Mouse (Mus musculus) induced T-regulatory cell, adult 2 months (primary cell): ENCODE data around the gene Atoh7.
A peak's percentile ranks its signal among the peaks of the same experiment; 100 is the strongest.
"Not testable (repeated sequence)": the region's sequence is repeated elsewhere in the genome, so short reads cannot be mapped to it uniquely, and the experiment has no call there.

Source experiments
- DNase-seq: peaks from one replicate; pipeline ENCODE4 v3.0.0-alpha.2; 2012; ENCODE audit warnings: low read depth

The Atoh7 gene

DNA sequence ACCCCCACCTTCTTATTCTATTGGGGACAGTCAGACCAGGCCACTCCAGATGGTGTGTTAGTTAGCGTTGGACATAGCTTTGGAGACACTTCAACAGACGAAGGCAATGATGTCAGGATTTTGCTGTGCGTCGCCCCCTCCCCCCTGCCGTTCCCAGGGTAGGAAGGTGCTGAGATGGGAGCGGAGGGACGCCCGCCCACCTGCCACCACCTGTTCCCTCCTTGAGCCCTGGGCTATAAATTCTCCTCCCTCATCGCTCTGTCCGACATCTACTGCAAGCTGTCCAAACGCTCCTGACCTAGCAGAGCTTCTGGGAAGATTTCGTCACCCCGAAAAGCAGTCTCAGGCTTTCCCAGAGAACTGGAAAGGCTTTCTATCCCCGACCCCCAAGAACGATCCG lies at the start of gene Atoh7:
Gene Atoh7 (plus strand): TSS at position 131 of the 400 bp plus-strand sequence.
- DNase-seq = no peak

DNA sequence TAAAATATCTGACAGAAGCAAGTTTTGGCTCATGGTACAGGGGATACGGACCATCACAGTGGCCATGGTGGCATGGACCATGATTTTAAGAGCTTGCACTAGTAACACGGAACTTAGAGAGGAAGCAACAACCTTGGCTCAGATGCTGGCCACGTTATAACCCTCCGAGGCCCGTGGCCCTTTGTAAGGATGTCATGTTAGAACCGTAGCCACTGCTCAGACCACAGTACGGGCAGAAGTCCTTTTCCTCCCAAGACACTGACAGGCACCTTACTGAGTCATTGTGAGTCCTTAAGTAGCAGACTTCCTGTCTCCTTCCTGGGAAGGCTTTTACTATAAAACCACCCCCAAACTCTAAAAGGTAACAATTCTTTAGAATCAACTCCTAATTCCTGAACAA lies 48.2 kb upstream of the Atoh7 start:
- no peak for DNase-seq

DNA sequence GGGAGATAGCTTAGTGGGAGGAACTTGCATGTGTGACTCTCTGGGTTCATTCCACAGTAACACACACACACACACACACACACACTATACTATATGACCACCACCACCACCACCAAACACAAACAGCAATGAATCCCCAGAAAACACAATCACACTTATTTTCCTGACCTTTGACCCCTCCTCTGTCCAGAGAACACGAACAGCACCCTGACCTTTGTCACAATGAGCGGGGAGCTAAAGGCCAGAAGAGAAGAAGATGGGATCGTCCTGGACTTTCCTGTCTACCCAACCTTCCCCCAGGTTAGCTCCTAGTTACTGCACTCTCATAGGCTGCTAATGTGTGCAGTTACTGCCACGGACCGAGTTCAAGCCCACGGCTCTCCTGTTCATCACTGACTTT lies 47.4 kb upstream of the Atoh7 start:
- DNase-seq = no peak

DNA sequence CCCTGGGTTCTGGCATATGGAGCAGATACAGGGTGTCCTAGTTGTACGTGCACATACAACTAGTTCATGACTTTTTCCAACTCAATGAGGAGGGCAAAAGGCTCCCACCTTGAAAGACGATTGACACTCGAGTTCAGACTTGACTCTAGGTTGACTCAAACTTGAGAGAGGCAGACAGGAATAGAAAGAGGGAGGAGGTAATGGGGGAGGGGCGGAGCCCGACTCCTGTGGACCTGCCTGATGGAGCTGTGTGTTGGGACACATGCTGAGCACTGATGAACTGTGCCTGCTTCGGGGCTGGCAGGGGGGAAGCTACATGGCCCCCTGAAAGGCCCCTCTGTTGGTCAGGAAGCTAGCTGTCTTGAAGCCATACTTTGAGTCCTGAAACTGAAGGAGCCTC lies 46.4 kb upstream of the Atoh7 start:
- no peak for DNase-seq

DNA sequence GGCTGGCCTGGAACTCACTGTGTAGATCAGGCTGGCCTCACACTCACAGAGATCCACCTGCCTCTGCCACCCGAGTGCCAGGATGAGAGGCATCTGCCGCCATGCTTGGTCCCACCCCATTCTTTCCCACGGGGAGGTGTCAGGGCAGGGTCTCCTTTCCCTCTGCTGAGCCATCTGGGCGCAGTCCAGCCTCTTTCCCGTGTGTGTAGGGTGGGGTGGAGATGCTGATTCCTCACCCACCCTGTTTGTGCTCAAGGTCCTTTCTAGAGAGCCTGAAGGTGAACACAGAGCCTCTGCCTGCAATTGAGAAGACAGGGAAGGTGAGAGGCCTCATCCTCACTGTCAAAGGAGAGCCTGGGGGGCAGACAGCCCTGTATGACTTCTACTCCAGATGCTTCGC lies 45.4 kb upstream of the Atoh7 start:
- DNase-seq = not testable (repeated sequence)

DNA sequence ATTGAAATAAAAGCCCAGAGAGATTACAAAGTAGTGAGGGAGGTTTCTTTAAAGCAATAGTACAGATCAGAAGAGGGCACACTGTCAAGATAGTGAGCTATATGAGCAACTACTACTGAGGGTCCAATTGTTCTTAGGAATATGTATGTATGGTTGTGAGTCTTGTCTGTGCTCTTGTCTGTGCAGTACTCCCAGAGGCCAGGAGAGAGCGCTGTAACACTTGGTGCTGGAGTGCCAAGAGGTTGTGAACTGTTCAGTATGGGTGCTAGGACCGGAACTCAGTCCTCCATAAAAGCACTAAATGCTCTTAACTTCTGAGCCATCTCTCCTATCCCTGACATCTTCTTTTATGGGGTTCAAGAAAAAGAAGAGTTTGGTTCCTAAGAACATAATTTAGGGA lies 44.9 kb upstream of the Atoh7 start:
- peak; percentile 32 for DNase-seq

DNA sequence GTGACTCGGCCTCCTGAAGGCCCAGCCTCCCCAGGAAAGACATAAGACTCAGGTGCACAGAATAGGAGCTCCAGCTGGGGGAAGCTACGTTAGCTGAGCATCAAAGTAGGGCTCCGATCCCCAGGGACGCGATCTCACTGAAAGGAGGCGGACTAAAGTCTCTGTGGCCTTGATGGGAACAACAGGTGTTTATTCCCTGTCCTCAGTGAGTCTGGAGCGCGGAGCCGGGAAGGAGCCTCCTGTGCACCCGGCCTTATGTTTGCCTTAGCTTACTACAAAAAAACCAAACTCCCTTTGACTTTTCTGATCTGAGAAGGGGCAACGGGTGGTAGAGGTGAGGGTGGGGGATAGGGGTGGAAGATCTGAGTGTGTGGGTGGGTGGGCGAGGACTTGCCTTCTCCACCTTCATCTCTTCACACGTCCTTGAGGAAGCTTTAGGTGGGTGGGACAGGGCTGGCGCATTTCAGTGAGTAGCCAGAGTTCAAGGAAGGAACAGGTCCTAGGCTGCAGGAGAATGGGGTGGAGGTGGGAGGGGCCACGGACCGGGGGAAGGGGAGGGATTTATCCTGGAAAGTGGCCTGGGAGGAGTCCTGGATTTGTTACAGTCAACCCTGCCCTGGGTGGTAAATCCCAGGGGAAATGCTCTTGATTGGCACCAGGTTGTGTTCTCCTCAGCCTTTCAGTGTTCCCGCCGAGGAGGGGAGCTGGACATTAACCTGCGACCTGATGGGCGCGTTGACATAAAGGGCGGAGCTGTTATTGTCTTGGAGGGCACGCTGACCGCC lies 42.3 kb upstream of the Atoh7 start:
- DNase-seq = no peak

DNA sequence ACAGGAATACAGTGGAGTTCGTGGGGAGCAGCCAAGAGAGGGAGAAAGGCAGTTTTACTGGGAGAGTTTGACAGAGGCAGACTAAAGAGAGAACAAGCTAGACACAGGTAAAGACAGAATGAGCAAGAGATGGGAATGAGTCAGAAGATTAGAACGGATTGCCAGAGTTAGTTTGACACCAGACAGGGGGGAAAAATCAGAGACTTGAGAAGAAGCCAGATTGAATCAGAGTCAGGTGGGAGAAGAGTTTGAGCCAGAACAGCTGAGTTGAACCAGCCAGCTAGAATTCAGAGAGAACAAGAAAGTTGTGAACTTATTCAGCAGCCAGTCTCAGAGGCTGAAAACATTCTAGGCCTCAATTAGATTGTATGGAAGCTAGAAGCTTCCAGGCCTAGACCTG lies 39.6 kb upstream of the Atoh7 start, which contains the start of gene Pbld1:
Gene Pbld1 (plus strand): TSS at position 301 of the 400 bp plus-strand sequence.
- no peak for DNase-seq

DNA sequence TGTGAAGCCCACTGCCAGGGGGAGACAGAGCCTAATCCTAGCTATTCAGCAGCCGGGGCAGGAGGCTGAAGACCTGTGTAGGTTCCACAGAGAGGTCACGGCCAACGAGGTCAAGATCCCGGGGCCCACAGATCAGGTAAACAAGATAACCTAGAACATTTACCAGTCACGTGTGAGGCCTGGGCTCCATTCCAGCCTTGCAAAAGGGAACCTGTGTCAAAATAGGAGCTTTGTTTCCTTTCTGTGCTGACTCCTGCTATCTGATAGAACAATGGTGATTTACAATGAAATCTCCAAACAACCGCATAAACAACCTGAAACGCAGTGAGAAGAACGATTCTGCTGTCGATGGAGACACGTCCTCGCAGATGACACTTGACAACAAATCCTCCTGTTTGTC lies 39.0 kb upstream of the Atoh7 start:
- DNase-seq = no peak

DNA sequence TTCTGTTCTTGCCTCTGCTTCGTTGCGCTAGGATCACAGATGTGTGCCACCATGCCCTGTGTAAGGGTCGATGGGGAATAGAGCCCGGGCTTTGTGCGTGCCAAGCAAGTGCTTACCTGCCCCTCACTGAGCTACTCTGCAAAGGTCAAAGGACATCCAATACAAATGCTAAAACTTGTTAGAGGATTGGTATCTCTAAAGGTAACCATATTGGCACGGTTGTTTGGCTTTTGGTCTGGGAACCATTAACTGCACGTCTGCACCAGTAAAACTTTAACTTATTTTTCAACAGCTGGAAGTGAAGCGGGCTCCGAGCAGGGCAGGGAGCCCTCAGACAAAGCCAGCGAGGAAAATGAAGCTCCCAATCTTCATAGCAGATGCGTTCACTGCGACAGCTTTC lies 38.2 kb upstream of the Atoh7 start:
- DNase-seq = no peak

DNA sequence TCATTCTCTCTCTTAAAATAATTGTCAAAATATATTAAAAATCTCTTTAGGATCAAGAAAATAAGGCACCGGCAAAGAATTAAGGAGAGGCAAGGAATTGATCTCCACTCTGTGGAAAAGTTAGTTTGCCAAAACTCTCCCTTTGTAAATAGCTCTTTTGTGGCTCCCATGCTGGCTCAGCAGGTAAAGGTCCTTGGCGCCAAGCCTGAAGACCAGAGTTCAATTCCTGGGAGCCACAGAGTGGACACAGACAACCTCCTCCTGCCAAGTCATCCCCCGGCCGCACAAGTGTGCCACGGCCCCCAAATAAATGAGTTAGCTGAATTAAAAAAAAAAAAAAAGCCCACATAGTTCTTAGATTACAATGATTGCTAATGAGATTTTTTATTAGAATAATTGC lies 36.8 kb upstream of the Atoh7 start:
- no peak for DNase-seq

DNA sequence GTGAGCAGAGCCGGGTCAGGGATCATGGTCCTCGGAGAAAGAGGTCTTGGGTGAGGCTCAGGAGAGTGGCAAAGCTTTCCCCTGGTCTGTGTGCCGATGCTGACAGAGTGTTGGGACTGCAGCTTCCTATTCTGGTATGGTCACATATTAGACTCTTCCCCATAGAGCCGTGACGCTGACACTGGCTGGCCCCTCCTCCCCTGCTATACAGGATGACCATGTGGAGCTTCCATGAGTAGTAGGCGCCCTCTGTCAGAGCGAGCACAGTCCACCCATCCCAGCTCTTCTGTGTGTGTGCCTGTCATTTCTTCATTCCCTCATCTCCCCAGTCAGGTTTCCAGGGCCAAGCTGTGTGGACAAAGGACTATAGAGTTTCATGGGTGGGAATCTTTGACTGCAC lies 36.1 kb upstream of the Atoh7 start:
- DNase-seq = no peak

DNA sequence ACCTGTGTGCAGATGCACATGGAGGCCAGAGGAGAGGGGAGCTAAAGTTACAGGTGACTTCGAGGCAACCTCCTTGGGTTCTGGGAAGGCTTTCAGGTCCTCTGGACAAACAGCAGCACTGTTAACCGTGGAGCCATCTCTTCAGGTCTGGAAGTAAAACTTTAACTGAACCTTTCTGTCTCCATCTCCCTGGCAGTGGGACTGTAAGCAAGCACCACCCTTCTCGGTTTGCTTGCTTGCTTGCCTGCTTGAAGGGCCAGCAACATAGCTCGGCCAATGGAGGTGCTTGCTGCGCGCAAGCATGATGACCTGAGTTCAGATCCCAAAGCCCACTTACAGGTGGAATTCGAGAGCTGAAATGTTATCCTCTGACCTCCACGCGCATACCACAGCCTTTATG lies 34.9 kb upstream of the Atoh7 start:
- no peak for DNase-seq

DNA sequence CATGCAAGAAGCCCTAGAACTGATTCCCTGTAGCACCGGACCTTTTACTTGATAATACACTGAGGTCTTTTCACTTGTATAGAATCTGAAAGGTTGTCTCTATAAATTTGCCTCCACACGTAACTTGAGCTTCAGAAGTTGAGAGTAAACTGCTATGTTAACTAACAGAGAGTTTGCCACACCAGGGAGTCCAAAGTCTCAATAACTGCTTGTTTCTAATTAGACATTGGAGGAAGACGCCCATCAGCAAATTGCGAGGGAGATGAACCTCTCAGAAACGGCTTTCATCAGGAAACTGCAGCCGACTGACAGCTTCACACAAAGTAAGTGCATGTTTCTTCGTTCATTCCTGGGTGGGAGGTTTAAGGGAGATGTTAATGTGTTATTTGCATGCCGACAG lies 33.9 kb upstream of the Atoh7 start:
- DNase-seq = no peak

DNA sequence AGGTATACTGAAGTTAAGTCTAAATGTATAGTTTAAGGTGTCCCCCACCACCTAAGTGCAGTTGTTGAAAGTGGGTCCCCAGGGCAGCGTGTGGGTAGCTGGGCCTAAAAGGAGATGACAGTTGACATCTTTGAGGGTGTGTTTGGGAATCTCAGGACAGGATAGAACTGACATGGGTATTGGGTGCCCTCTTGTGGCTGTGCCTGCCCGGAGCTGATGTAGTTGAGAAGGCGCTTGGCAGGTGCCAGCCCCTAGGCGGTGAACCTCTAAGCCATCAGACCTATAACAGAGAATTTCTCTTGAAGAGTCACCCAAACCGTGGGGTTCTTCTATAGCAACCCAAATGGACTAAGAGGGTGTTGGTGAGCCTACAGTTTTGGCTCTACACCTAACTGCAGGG lies 33.5 kb upstream of the Atoh7 start:
- peak; percentile 69 for DNase-seq

DNA sequence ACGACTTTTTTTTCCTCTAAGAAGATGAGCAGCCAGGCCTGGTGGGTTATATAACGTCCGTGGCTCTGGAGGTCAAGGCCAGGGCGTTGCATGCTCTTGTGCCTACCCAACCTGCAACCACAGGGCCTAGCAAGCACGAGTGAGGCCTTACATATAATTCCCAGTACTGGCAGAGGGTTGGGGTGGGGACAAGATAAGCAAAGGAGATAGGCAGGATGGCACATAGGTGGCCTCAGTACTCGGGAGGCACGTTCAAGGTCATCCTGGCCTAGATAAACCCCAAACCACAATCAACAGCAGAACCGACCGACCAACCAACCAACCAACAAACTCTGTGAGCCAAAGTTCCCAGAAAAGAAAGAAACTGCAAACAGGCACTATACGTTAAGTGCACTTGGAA lies 13.1 kb upstream of the Atoh7 start:
- no peak for DNase-seq

DNA sequence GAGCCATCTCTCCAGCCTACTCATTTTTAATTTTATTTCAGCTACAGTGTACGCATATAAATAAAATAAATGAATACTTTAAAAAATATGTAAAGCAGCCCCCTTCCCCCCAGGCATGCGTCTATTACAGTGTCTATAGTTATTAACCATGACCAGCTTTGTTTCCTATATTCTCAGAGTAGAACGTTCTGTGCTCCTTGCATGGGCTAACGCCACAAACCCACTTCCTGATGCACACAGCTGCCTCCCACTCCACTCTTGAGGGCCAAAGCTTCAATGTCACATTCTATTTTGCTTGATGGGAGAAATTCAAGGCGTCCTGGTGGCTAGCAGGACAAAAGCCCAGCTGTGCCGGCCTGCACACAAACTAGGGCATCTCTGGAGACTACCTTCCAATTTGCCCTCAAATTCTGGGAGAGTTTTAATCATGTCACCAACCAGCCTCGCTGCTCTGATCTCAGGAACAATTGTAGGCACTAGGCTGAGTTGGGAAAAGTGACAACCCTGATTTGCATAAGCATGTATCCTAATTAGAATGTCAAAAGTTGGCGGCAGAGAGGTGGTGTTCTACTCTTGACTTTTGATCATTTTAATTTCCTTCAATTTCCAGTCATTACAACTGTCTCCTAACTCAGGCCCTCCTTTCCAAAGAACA lies 10.2 kb upstream of the Atoh7 start:
- DNase-seq = no peak

DNA sequence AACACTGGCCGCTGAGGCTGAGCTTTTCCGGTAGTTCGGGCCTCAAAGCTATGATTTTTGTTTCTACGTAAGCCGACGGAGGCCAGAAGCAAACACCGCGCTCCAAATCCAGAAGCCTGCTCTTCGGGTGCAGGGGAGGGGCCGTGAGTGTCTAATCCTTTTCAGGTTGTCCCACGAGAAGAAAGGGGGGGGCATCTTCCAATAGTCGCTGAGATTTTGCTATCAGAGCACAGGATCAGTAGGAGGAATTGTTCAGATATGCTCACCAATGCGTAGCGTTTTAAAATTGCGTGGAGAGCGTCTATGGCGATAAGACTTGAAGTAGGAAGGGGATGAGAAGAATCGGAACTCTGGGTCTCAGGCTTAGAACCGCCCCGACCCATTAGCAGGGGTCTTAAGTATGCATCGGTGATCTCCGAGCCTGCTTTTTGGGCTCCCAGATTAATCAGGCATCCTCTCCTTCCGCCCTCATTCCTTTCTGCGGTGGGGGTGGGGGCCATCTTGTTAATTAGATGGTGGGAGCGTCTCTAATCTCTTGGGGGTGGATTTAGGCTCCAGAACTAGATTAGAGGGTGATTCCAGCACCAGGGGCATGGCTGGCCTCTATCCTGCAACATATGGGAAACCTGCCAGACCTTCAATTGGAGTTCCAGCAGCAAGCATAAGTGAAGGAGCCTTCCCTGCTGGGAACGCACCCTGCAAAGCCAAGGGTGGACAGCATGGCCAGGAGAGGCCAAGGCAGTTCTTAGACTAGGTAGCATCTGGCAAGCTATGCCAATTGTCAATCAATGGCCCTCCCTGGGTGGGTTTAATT lies 9.5 kb upstream of the Atoh7 start:
- no peak for DNase-seq

DNA sequence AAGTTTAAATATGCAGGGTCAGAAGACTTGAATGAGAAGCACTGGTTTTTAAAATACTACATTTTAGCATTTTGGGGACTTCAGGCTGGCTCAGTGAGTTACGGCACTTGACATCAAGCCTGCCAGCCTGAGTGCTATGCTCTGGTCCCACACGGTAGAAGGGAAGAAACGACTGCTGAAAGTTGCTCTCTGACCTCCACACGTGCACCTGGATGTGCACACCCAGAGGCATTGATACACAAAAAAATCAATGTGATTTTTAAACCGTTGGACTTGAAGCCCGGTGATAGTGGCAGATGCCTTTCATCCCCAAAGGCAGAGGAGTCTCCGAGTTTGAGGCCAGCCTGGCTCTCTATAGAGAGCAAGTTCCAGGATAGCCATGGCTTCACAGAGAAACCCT lies 7.5 kb upstream of the Atoh7 start:
- DNase-seq = no peak

DNA sequence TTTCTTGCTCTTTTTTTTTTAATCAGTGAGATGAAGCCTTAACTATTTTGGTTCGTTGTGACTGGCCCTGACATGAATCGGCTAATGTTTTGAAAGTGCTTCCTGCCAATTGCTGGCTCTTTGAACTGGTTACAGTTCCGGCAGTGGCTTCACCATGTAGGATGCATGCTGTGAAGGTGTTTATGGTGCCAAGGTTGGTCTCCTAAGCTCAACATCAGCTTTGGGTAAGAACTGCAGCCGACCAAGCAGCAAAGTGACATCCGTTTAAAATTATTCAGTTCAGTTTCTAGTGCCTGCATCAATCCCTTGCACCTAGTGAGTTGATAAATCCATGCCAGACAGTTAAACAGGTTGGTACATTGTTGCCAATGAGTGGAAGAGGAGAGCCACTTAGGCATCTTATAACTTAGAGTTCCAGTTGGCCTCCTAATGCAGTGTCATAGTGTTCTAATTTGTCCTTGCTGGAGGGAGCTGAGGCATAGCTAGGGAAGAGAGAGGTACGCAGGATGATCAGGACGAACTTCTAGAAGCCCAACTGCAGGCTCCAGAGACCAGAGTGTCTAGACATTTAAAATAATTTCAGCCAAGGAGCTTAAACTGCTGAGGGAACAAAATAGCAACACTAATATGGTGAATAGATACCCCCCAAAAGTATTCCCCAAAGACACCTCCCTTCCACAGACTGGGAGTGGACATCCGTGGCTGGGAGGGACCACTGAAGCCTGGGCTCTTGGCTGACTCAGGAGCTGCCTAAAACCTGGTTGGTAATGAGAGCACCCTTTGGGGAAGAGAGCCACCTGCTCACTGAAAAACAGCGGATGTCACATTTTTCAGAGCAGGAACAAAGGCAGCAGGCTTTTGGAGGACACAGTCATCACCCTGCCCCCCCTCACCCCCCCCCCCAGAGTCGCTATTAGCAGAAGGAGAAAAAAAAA lies 6.6 kb upstream of the Atoh7 start:
- no peak for DNase-seq

DNA sequence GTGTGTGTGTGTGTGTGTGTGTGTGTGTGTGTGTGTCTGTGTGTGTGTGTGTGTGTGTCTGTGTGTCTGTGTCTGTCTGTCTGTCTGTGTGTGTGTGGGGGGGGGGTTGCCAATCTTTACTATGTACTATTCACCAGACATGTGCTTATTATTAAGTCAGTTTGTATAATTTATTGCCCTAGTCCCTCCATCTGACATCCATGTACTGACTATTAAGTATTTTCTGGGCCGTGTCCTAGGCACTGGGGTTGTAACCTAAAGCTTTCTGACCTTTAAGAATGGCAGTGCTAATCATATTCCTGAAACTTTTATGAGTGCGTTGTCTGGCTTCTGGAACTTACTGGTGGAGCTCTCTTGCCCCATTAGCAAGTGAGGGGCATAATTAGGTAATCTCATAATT lies 2.7 kb upstream of the Atoh7 start:
- no peak for DNase-seq

DNA sequence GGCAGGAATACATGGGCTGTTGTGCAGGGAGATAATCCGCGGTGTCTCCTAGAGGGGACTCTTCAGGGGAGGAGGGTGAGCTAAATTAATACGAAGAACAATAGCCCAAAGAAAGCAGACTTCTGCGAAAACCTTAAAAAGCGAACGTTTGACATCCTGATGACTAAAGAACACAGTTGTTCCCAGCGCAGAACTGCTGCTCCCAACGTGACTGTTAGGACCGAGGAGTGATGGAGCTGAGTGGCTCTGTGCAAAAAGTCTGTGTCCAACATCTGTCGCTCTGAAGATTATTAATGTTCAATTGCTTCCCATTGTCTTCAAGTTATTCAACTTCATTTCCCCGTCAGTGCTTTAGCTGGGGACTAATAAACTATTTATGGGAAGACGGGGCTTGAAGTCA lies 1.3 kb upstream of the Atoh7 start:
- DNase-seq = no peak
